ENCODE assay signal across 8 mouse cellular contexts in genomic region chr12:49401796-49402130, GRCm38 (mm10). TPM values are rescaled to one million over a fixed set of nuclear protein-coding genes. Genes with fewer than 3 reads are reported as not detected.
A peak's percentile ranks its signal among the peaks of the same experiment; 100 is the strongest.
DNase-seq lines count a peak whose midpoint lies in the region; ATAC-seq and TF ChIP-seq lines count a peak whose summit lies in the region.
"Had no signal": no experiment of that assay in that cellular context is flagged by ENCODE, and none has a peak within 500 bp of the region (broad histone marks: within the 10 kb centered on the region; RNA-seq: fewer than 3 reads in every experiment).

No protein-coding gene starts in this region.

- H3K4me2 ChIP-seq in lung, embryonic 15.5 days = peak overlapping the region; percentile 85
- peak overlapping the region; percentile 96 for H3K4me2 ChIP-seq in forebrain, embryonic 13.5 days
- H3K4me2 ChIP-seq in intestine, postnatal 0 days (replicated peaks; ENCODE audit: low read depth) = peak overlapping the region; percentile 64
- peak overlapping the region; percentile 69 for H3K4me2 ChIP-seq in stomach, embryonic 14.5 days (replicated peaks; ENCODE audit: low read depth, low read length)

- no peaks in the 10 kb centered on the region for H3K9me3 ChIP-seq in lung, embryonic 15.5 days
- H3K9me3 ChIP-seq in forebrain, embryonic 13.5 days (replicated peaks) = no peaks in the 10 kb centered on the region
- no peaks in the 10 kb centered on the region for H3K9me3 ChIP-seq in intestine, postnatal 0 days (ENCODE audit: control insufficient read depth)
- H3K9me3 ChIP-seq in stomach, embryonic 14.5 days (ENCODE audit: control insufficient read depth, low read depth, low read length) = no peaks in the 10 kb centered on the region

- 0% methylated on average over 5 of the region's 5 CpGs for WGBS in lung, embryonic 15.5 days
- 0% methylated on average over 5 of the region's 5 CpGs for WGBS in forebrain, embryonic 13.5 days
- WGBS in intestine, postnatal 0 days = under 1% methylated on average over 5 of the region's 5 CpGs
- 0% methylated on average over 5 of the region's 5 CpGs for WGBS in stomach, embryonic 14.5 days

- DNase-seq in lung, postnatal 4 days = no peak
- no peak for DNase-seq in adrenal gland, postnatal 10 days
- no peak for DNase-seq in right cerebral cortex, adult 2 months (ENCODE audit: low spot score in 2 of 2)

- H3K27me3 ChIP-seq in lung, embryonic 15.5 days = peaks cover 68% of the 10 kb centered on the region
- no peaks in the 10 kb centered on the region for H3K27me3 ChIP-seq in forebrain, embryonic 13.5 days
- H3K27me3 ChIP-seq in intestine, postnatal 0 days (replicated peaks; ENCODE audit: control insufficient read depth, insufficient read depth, low read length) = peaks cover 61% of the 10 kb centered on the region
- peaks cover 51% of the 10 kb centered on the region for H3K27me3 ChIP-seq in stomach, embryonic 14.5 days (ENCODE audit: control insufficient read depth, insufficient read depth, low read length)

- H3K4me1 ChIP-seq in lung, embryonic 15.5 days = peaks cover 7% of the 10 kb centered on the region
- peaks cover 36% of the 10 kb centered on the region for H3K4me1 ChIP-seq in forebrain, embryonic 13.5 days
- H3K4me1 ChIP-seq in intestine, postnatal 0 days (replicated peaks; ENCODE audit: control insufficient read depth, insufficient read depth, low read length) = peaks cover 7% of the 10 kb centered on the region; the same call in 1 of the 2 replicates
- H3K4me1 ChIP-seq in stomach, embryonic 14.5 days (ENCODE audit: control insufficient read depth, insufficient read depth, low read length) = peaks cover 6% of the 10 kb centered on the region; the same call in 1 of the 2 replicates

- H3K36me3 ChIP-seq in lung, embryonic 15.5 days = no peaks in the 10 kb centered on the region
- peaks cover 9% of the 10 kb centered on the region for H3K36me3 ChIP-seq in forebrain, embryonic 13.5 days (ENCODE audit: poor library complexity, severe bottlenecking)
- H3K36me3 ChIP-seq in intestine, postnatal 0 days (ENCODE audit: control insufficient read depth, insufficient read depth) = no peaks in the 10 kb centered on the region
- H3K36me3 ChIP-seq in stomach, embryonic 14.5 days (ENCODE audit: control insufficient read depth, insufficient read depth, low read length) = no peaks in the 10 kb centered on the region

- no peak for ATAC-seq in lung, embryonic 15.5 days (ENCODE audit: borderline replicate concordance, extremely low read depth, low FRiP score, low TSS enrichment)
- ATAC-seq in forebrain, embryonic 13.5 days = no peak
- no peak for ATAC-seq in intestine, postnatal 0 days
- ATAC-seq in stomach, embryonic 14.5 days (ENCODE audit: insufficient number of reproducible peaks, insufficient read depth, low FRiP score, low read depth) = no peak

- H3K9ac ChIP-seq in lung, embryonic 15.5 days = 0 out of 2 replicates have a peak overlapping the region, but pooled peaks have one; percentile 16
- peak overlapping the region; percentile 100 for H3K9ac ChIP-seq in forebrain, embryonic 13.5 days
- H3K9ac ChIP-seq in intestine, postnatal 0 days (ENCODE audit: low read depth, low read length) = no peak overlapping the region
- no peak overlapping the region for H3K9ac ChIP-seq in stomach, embryonic 14.5 days (replicated peaks; ENCODE audit: low read depth, low read length)

- H3K4me3 ChIP-seq in lung, embryonic 15.5 days = peak overlapping the region; percentile 39
- peak overlapping the region; percentile 67 for H3K4me3 ChIP-seq in forebrain, embryonic 13.5 days
- H3K4me3 ChIP-seq in intestine, postnatal 0 days (ENCODE audit: low read depth, low read length) = peak overlapping the region; percentile 30
- peak overlapping the region; percentile 39 for H3K4me3 ChIP-seq in stomach, embryonic 14.5 days (ENCODE audit: low read depth, low read length)

- no peak for TF ChIP-seq CTCF in intestine, postnatal 0 days (IDR thresholded peaks at IDR 0.05; ENCODE audit: low read depth)

- no peak overlapping the region for H3K27ac ChIP-seq in lung, embryonic 15.5 days
- H3K27ac ChIP-seq in forebrain, embryonic 13.5 days = peak overlapping the region; percentile 100
- H3K27ac ChIP-seq in intestine, postnatal 0 days (ENCODE audit: low read depth, low read length) = no peak overlapping the region
- no peak overlapping the region for H3K27ac ChIP-seq in stomach, embryonic 14.5 days (ENCODE audit: low read length)

RNA-seq across cellular contexts. Expression of gene Gm43517, which starts 16.8 kb away (rescaled TPM):
- polyA plus RNA-seq in lung, embryonic 15.5 days (2015; fragmentation: Nextera tagmentation; extraction: Ambion mirVana) = not detected in 2 replicates
- 1.9 and 2.4 TPM in 2 replicates for polyA plus RNA-seq in forebrain, embryonic 13.5 days (2015; fragmentation: Nextera tagmentation; extraction: Ambion mirVana)
- polyA plus RNA-seq in intestine, postnatal 0 days (2015; fragmentation: Nextera tagmentation; extraction: Ambion mirVana) = not detected in 2 replicates
- polyA plus RNA-seq in stomach, embryonic 14.5 days (2014; fragmentation: Nextera tagmentation; extraction: Ambion mirVana) = not detected in 2 replicates
- under 1 TPM in 1 of 2 experiments, not detected in 1; 0.12 TPM for total RNA-seq in adrenal gland, postnatal 10 days (2021)
- total RNA-seq: common myeloid progenitor, adult 5-6 weeks had no signal

RNA-seq across cellular contexts. Expression of gene Foxg1, which starts 19.3 kb away (rescaled TPM):
- 0.14 and 0.26 TPM in 2 replicates for polyA plus RNA-seq in lung, embryonic 15.5 days (2015; fragmentation: Nextera tagmentation; extraction: Ambion mirVana)
- polyA plus RNA-seq in forebrain, embryonic 13.5 days (2015; fragmentation: Nextera tagmentation; extraction: Ambion mirVana) = 76.5 and 98.6 TPM in 2 replicates
- polyA plus RNA-seq in intestine, postnatal 0 days (2015; fragmentation: Nextera tagmentation; extraction: Ambion mirVana) = not detected in 2 replicates
- 0.08 TPM in 1 of 2 replicates, not detected in the other for polyA plus RNA-seq in stomach, embryonic 14.5 days (2014; fragmentation: Nextera tagmentation; extraction: Ambion mirVana)
- total RNA-seq in adrenal gland, postnatal 10 days (2021) = 1 to 10 TPM in 1 of 2 experiments, not detected in 1; 1.4 TPM
- total RNA-seq: common myeloid progenitor, adult 5-6 weeks had no signal

Comparison
In these comparisons a context has a peak if more than half of its experiments do, and no peak if none do; other contexts are left out.
1. H3K9ac ChIP-seq: peak in lung, embryonic 15.5 days (single experiment) and forebrain, embryonic 13.5 days (single experiment); none in intestine, postnatal 0 days (single experiment) and stomach, embryonic 14.5 days (single experiment).
2. RNA of gene Foxg1, which starts 19.3 kb away (polyA plus RNA-seq): 76.5 to 98.6 TPM in forebrain, embryonic 13.5 days; 0.14 to 0.26 TPM in lung, embryonic 15.5 days, not detected in intestine, postnatal 0 days and 0.08 TPM in stomach, embryonic 14.5 days; every median in the first group is over 10 times any median in the second.
3. Peak in every context shown above with its lines, with median percentiles within 50 percentile points of each other: H3K4me2 ChIP-seq and H3K4me3 ChIP-seq.